Mouse (Mus musculus): ENCODE results near the gene Tbrg1. TPM values are rescaled to one million over a fixed set of nuclear protein-coding genes. Genes with fewer than 3 reads are reported as not detected.
A peak's percentile ranks its signal among the peaks of the same experiment; 100 is the strongest.

The Tbrg1 gene
- polyA plus RNA-seq, 1 experiment from 2014 or later, result 162 TPM

DNA sequence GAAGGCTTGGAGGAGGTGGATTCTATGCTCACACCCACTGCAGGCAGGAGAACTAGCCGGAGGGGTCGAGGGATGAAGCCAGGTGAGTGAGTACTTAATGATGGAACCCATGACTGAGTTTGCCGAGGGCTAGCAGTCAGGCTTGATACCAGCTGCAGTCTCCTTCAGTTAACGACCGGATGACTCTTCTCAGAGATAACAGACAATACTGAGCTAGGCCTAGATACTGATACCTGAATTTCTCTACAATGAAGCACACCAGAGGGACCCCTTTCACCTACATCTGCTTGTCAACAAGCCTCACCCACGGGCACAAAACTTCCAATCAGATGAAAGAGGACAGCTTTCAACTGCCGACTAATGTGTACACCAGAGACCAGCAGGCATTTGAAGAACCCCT, 8.9 kb upstream of the Tbrg1 start:
- no peak for ATAC-seq (ENCODE audit: insufficient read depth, low FRiP score)
- no peak overlapping the region for H3K27ac ChIP-seq (ENCODE audit: low read length)
- no peak overlapping the region for H3K4me2 ChIP-seq (ENCODE audit: low read depth, low read length)
- WGBS, result 65% methylated on average over 7 of the region's 7 CpGs
- H3K4me3 ChIP-seq (replicated peaks; ENCODE audit: low read length), result no peak overlapping the region
- H3K9me3 ChIP-seq (replicated peaks; ENCODE audit: control insufficient read depth, low read length), result no peaks in the 10 kb centered on the region
- no peaks in the 10 kb centered on the region for H3K36me3 ChIP-seq (ENCODE audit: control insufficient read depth, insufficient read depth, low read length)
- no peaks in the 10 kb centered on the region for H3K4me1 ChIP-seq (ENCODE audit: control insufficient read depth, insufficient read depth, low read length)
- H3K9ac ChIP-seq (ENCODE audit: low read length), result no peak overlapping the region
- no peaks in the 10 kb centered on the region; the same call in 1 of the 2 replicates for H3K27me3 ChIP-seq (ENCODE audit: control insufficient read depth, insufficient read depth, low read length)

DNA sequence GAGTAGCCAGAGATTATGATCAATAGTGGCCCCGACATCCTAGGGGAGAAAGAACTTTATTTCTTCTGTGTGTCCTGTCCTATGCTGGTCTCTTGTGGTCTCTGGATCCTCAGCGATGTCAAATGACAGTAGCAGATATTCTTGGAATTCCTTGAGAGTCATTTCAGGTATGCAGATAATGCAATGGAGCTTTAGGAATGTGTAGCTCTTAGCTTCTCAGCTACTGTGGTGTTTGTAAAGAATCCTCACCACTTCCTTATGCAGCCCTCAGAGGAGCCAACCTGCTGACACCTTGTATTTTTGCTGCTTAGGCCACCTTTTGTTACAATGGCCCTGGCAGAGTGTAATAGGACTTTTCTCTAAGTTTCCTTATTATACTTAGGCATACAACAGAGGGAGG, 7.5 kb upstream of the Tbrg1 start:
- H3K4me1 ChIP-seq (ENCODE audit: control insufficient read depth, insufficient read depth, low read length), result no peaks in the 10 kb centered on the region
- WGBS, result 59% methylated on average over 2 of the region's 2 CpGs
- no peak overlapping the region for H3K4me3 ChIP-seq (replicated peaks; ENCODE audit: low read length)
- ATAC-seq (ENCODE audit: insufficient read depth, low FRiP score), result no peak
- H3K9me3 ChIP-seq (replicated peaks; ENCODE audit: control insufficient read depth, low read length), result no peaks in the 10 kb centered on the region
- no peak overlapping the region for H3K4me2 ChIP-seq (ENCODE audit: low read depth, low read length)
- H3K27me3 ChIP-seq (ENCODE audit: control insufficient read depth, insufficient read depth, low read length), result no peaks in the 10 kb centered on the region; the same call in 1 of the 2 replicates
- H3K9ac ChIP-seq (ENCODE audit: low read length), result no peak overlapping the region
- no peaks in the 10 kb centered on the region for H3K36me3 ChIP-seq (ENCODE audit: control insufficient read depth, insufficient read depth, low read length)
- no peak overlapping the region for H3K27ac ChIP-seq (ENCODE audit: low read length)

DNA sequence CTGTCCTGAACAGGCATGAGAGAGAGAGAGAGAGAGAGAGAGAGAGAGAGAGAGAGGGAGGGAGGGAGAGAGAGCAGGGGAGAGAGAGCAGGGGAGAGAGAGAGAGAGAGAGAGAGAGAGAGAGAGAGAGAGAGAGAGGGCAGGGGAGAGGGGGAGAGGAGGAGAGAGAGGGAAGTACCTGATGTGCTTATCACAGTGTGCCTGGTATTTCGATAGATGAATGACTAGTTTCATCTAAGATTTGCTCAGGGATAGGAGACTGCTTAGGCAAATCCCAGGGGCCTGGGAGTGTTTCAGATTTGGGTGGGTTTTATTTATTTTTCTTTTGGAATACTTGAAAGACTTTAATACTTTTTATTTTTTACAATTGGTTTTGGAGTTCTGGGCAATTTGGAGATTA, 6.1 kb upstream of the Tbrg1 start:
- Histone ChIP-seq H3K9ac (ENCODE audit: low read length) (no peak overlapping the region), H3K27me3 (ENCODE audit: control insufficient read depth, insufficient read depth, low read length) (no peaks in the 10 kb centered on the region), H3K27ac (ENCODE audit: low read length) (no peak overlapping the region), H3K9me3 (replicated peaks; ENCODE audit: control insufficient read depth, low read length) (no peaks in the 10 kb centered on the region), H3K4me1 (ENCODE audit: control insufficient read depth, insufficient read depth, low read length) (no peaks in the 10 kb centered on the region), H3K4me2 (ENCODE audit: low read depth, low read length) (no peak overlapping the region), H3K36me3 (ENCODE audit: control insufficient read depth, insufficient read depth, low read length) (no peaks in the 10 kb centered on the region), H3K4me3 (replicated peaks; ENCODE audit: low read length) (no peak overlapping the region)
- no peak for ATAC-seq (ENCODE audit: insufficient read depth, low FRiP score)
- WGBS, result 52% methylated on average over 1 of the region's 1 CpGs

DNA sequence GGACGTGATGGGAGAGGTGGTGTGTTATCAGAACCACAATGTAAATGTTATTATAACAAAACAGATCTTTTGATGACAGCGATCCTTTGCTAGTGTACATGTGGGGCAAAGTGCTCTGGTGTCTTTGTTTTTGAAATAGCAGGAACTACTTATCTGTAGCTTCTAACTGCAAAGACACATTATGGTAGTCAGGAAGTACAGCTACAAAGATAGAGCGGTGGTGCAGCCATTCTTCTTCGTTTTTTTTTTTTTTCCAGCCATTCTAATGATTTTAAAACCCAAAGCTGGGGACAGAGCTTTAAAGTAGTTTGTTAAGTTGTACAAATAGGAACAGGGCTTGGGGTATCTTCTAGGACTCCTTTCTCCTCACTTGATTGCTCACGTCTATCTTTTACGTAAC, 2.3 kb upstream of the Tbrg1 start:
- Histone ChIP-seq H3K4me3 (replicated peaks; ENCODE audit: low read length) (no peak overlapping the region), H3K36me3 (ENCODE audit: control insufficient read depth, insufficient read depth, low read length) (peaks cover 2% of the 10 kb centered on the region; the same call in 1 of the 2 replicates), H3K4me2 (ENCODE audit: low read depth, low read length) (no peak overlapping the region), H3K27me3 (ENCODE audit: control insufficient read depth, insufficient read depth, low read length) (no peaks in the 10 kb centered on the region), H3K9me3 (replicated peaks; ENCODE audit: control insufficient read depth, low read length) (no peaks in the 10 kb centered on the region), H3K4me1 (ENCODE audit: control insufficient read depth, insufficient read depth, low read length) (peaks cover 7% of the 10 kb centered on the region), H3K9ac (ENCODE audit: low read length) (no peak overlapping the region), H3K27ac (ENCODE audit: low read length) (no peak overlapping the region)
- no peak for ATAC-seq (ENCODE audit: insufficient read depth, low FRiP score)
- WGBS, result 78% methylated on average over 6 of the region's 6 CpGs

DNA sequence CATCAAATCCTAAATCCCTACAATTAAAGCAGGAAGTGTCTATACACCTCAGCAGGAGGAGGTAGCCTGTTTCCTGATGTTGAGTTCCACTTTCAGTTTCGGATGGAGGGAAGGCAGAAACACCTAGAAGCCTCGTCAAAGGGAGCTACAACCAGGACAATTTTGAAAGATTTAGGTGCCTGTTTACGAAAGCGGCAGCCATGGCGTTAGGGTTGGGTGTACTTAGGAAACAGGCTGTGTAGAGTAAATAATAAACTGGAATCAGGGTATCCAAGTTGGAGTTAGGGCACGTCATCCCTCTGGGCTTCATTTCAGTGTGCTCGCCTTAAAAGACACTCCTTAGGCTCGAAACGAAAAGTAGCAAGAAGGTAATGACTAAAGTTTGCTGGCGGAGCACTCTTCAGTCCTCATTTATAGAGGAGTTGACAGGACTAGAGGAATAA, 652 bp downstream of the Tbrg1 start:
- ATAC-seq (ENCODE audit: insufficient read depth, low FRiP score), result peak; percentile 23; the same call in 1 of the 2 replicates
- Histone ChIP-seq H3K4me3 (replicated peaks; ENCODE audit: low read length) (peak overlapping the region; percentile 74), H3K27ac (ENCODE audit: low read length) (peak overlapping the region; percentile 94), H3K4me2 (ENCODE audit: low read depth, low read length) (peak overlapping the region; percentile 70), H3K36me3 (ENCODE audit: control insufficient read depth, insufficient read depth, low read length) (peaks cover 20% of the 10 kb centered on the region), H3K9ac (ENCODE audit: low read length) (peak overlapping the region; percentile 81), H3K9me3 (replicated peaks; ENCODE audit: control insufficient read depth, low read length) (no peaks in the 10 kb centered on the region), H3K27me3 (ENCODE audit: control insufficient read depth, insufficient read depth, low read length) (no peaks in the 10 kb centered on the region), H3K4me1 (ENCODE audit: control insufficient read depth, insufficient read depth, low read length) (peaks cover 7% of the 10 kb centered on the region)
- under 1% methylated on average over 10 of the region's 10 CpGs for WGBS

DNA sequence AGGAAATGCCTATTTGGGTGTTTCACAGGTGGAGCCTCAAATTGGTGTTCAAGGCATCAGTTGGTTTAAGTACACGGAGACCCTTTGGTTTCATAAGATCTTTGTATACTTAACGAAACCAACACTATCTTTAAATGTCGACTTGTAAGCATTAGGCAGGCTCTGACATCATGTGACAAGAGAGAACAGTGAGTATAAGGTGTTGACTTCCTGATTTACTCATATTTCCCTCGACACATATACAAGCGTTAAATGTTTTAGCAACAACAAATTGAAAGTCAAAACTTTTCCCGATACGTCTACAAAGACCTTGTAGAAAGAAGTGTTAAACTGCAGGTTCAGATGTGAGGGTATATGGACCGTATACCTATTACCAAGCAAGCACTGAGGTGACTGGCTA, 1.2 kb downstream of the Tbrg1 start:
- WGBS, result 43% methylated on average over 8 of the region's 8 CpGs
- Histone ChIP-seq H3K9me3 (replicated peaks; ENCODE audit: control insufficient read depth, low read length) (no peaks in the 10 kb centered on the region), H3K4me1 (ENCODE audit: control insufficient read depth, insufficient read depth, low read length) (peaks cover 7% of the 10 kb centered on the region), H3K27me3 (ENCODE audit: control insufficient read depth, insufficient read depth, low read length) (no peaks in the 10 kb centered on the region), H3K9ac (ENCODE audit: low read length) (peak overlapping the region; percentile 43; the same call in 1 of the 2 replicates), H3K4me2 (ENCODE audit: low read depth, low read length) (peak overlapping the region; percentile 70), H3K36me3 (ENCODE audit: control insufficient read depth, insufficient read depth, low read length) (peaks cover 25% of the 10 kb centered on the region), H3K4me3 (replicated peaks; ENCODE audit: low read length) (peak overlapping the region; percentile 74), H3K27ac (ENCODE audit: low read length) (no peak overlapping the region)
- ATAC-seq (ENCODE audit: insufficient read depth, low FRiP score), result no peak

DNA sequence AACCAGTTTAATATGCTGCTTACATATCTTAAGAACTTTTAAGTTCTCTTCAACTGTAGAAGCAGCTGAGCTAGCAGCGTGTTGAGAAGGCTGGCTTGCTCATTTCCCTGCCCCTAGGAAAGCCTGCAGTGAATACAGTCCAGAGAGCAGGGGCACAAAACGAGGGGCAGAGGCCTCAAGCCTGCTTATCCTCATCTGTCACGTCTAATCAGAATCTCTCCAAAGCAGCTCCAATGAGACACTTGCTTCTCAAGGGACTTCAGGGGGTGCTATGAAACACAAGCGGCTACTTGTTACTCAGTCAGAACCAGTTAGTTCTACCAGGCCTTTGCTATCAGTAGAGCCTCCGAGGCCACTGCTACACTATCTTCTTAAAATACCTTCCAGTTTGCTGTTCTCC, 3.3 kb downstream of the Tbrg1 start:
- Histone ChIP-seq H3K4me2 (ENCODE audit: low read depth, low read length) (no peak overlapping the region), H3K9ac (ENCODE audit: low read length) (no peak overlapping the region), H3K36me3 (ENCODE audit: control insufficient read depth, insufficient read depth, low read length) (peaks cover 33% of the 10 kb centered on the region), H3K27me3 (ENCODE audit: control insufficient read depth, insufficient read depth, low read length) (no peaks in the 10 kb centered on the region), H3K9me3 (replicated peaks; ENCODE audit: control insufficient read depth, low read length) (no peaks in the 10 kb centered on the region), H3K27ac (ENCODE audit: low read length) (no peak overlapping the region), H3K4me1 (ENCODE audit: control insufficient read depth, insufficient read depth, low read length) (peaks cover 7% of the 10 kb centered on the region), H3K4me3 (replicated peaks; ENCODE audit: low read length) (no peak overlapping the region)
- WGBS, result 84% methylated on average over 5 of the region's 5 CpGs
- ATAC-seq (ENCODE audit: insufficient read depth, low FRiP score), result no peak

DNA sequence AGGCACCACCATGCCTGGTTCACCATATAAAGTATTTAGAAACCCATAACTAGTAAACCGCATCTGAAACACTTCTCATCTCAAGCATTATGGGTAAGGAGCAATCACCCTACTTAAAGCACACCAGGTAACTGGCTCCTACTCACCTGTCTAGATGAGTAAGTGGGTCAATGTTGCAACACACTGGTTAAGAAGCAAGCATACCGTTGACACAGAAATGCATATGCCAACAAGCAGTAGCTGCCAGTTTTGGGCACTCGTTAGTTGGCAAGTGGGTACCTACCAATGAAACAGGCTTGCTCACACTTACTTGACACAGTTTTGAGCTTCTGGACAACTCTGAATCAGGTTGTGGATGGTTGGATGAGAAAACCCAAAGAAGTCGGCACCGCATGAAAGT, 6.5 kb downstream of the Tbrg1 start:
- Histone ChIP-seq H3K4me3 (replicated peaks; ENCODE audit: low read length) (no peak overlapping the region), H3K27ac (ENCODE audit: low read length) (no peak overlapping the region), H3K9me3 (replicated peaks; ENCODE audit: control insufficient read depth, low read length) (no peaks in the 10 kb centered on the region), H3K27me3 (ENCODE audit: control insufficient read depth, insufficient read depth, low read length) (no peaks in the 10 kb centered on the region), H3K9ac (ENCODE audit: low read length) (no peak overlapping the region), H3K36me3 (ENCODE audit: control insufficient read depth, insufficient read depth, low read length) (peaks cover 39% of the 10 kb centered on the region), H3K4me2 (ENCODE audit: low read depth, low read length) (no peak overlapping the region), H3K4me1 (ENCODE audit: control insufficient read depth, insufficient read depth, low read length) (peaks cover 5% of the 10 kb centered on the region; the same call in 1 of the 2 replicates)
- no peak for ATAC-seq (ENCODE audit: insufficient read depth, low FRiP score)
- WGBS, result 92% methylated on average over 5 of the region's 5 CpGs

DNA sequence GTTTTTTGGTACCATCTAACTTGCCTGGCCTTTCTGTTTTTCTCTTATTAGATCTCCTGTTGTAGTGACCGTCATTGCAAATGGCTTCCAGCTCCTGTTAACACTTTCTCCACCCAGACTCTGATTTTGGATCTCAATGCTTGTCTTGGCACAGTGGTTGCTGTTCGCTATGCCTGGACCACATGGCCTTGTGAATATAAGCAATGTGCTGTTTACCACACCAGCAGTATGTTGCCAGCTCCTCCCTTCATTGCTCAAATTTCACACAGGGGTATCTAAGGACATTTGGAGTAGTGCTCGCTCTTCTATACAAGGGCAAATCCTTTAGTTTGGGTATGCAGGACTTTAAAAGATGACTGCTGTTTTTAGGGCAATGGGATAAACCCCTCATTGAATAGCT, 10.9 kb downstream of the Tbrg1 start:
- Histone ChIP-seq H3K27ac (ENCODE audit: low read length) (no peak overlapping the region), H3K4me2 (ENCODE audit: low read depth, low read length) (no peak overlapping the region), H3K9ac (ENCODE audit: low read length) (no peak overlapping the region), H3K27me3 (ENCODE audit: control insufficient read depth, insufficient read depth, low read length) (no peaks in the 10 kb centered on the region), H3K4me3 (replicated peaks; ENCODE audit: low read length) (no peak overlapping the region), H3K4me1 (ENCODE audit: control insufficient read depth, insufficient read depth, low read length) (no peaks in the 10 kb centered on the region), H3K36me3 (ENCODE audit: control insufficient read depth, insufficient read depth, low read length) (peaks cover 17% of the 10 kb centered on the region), H3K9me3 (replicated peaks; ENCODE audit: control insufficient read depth, low read length) (no peaks in the 10 kb centered on the region)
- no peak for ATAC-seq (ENCODE audit: insufficient read depth, low FRiP score)
- 83% methylated on average over 3 of the region's 3 CpGs for WGBS

DNA sequence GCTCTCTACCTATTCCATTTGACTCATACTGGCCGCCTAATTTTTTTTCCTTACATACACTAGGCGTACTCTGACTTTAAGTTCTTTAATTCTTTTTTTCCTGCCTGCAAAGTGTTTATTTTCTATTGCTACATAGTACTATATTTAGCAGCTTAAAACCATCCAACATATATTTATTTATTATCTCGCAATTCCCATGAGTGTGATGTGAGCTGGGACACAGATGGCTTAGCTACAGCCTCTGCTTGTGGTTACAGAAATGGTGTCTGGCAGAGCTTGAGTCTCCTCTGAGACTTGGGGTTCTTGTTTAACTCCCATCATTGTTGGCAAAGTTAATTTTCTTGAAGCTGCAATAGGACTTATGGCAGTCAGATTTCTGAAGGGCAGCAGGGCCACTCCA, 18.4 kb downstream of the Tbrg1 start:
- Histone ChIP-seq H3K27me3 (ENCODE audit: control insufficient read depth, insufficient read depth, low read length) (no peaks in the 10 kb centered on the region), H3K9me3 (replicated peaks; ENCODE audit: control insufficient read depth, low read length) (no peaks in the 10 kb centered on the region), H3K4me1 (ENCODE audit: control insufficient read depth, insufficient read depth, low read length) (no peaks in the 10 kb centered on the region), H3K4me2 (ENCODE audit: low read depth, low read length) (no peak overlapping the region), H3K4me3 (replicated peaks; ENCODE audit: low read length) (no peak overlapping the region), H3K36me3 (ENCODE audit: control insufficient read depth, insufficient read depth, low read length) (no peaks in the 10 kb centered on the region), H3K9ac (ENCODE audit: low read length) (no peak overlapping the region), H3K27ac (ENCODE audit: low read length) (no peak overlapping the region)
- 81% methylated on average over 3 of the region's 3 CpGs for WGBS
- no peak for ATAC-seq (ENCODE audit: insufficient read depth, low FRiP score)
